Mouse (Mus musculus) left cerebral cortex, postnatal 4 days (tissue): ENCODE measurements at regions not wholly inside any gene's neighbourhood (a gene's known extent, or its start where the extent isn't known, plus 50 kb on each side); places are given as distances from the start of the nearest gene placed in this dataset.

Source experiments
- DNase-seq: peaks from one replicate; pipeline ENCODE4 v3.0.0-alpha.2; 2022
- intact Hi-C: fragments of 180-260 bp; cut with DNase I; formaldehyde crosslinking; loops from one replicate; pipeline ENCODE4 v1.15.1; 2025

DNA sequence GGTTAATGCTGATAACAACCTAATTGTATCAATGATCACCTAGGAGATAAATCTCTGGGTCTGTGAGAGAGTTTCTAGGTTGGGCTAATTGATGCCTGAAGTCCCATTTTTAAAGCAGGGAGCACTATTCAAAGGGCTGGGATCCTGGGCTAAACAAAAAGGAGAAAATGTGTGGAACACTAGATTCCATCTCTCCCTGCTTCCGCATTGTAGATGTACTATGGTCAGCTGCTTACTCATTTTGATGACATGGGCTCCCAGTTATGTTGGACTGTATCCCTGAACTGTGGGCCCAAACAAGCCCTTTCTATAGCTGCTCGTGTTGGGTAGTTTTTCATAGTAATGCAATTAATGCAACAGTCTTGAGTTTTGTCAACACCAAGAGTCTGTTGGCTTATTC, 1047.1 kb downstream of the Synb start:
- DNase-seq = no peak
- intact Hi-C loops = no loop called here

DNA sequence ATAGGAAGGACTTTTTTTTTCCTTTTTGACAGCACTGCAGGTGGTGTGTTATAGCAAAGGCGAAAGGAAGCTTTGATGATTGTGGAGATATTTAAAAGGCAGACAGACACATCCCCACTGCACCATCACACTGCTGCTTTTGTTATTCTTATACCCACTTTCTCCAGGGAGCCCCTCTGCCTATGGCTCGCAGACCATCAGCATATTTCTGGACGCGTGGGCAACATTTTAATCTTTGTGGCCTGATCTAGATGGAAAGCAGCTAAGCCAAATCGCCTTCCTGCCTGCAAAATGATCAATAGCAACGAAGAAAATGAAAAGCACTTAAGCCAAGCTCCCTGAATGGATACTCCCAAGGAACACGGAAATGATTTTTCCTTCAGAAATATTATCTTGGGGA, 1054.0 kb downstream of the Synb start:
- intact Hi-C loops = no loop called here
- DNase-seq = no peak

DNA sequence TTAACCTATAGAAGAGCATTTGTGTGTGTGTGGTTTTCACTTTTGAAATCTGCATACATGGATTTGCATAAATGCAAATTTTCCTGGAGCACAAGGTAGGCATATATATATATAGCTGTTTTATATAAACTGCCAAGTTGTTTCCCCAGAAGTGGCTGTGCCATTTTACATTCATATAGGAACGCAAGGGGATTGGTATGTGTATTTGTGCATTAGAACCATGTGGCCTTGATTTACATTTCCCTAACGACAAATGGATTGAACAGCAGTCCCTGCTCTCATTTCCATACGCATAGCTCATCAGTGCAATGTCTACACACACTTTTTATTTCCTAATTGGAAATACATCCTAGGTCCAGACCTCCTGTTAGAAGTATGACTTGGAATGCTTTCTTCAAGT, 1069.9 kb downstream of the Synb start:
- DNase-seq = no peak
- intact Hi-C loops = no loop called here

DNA sequence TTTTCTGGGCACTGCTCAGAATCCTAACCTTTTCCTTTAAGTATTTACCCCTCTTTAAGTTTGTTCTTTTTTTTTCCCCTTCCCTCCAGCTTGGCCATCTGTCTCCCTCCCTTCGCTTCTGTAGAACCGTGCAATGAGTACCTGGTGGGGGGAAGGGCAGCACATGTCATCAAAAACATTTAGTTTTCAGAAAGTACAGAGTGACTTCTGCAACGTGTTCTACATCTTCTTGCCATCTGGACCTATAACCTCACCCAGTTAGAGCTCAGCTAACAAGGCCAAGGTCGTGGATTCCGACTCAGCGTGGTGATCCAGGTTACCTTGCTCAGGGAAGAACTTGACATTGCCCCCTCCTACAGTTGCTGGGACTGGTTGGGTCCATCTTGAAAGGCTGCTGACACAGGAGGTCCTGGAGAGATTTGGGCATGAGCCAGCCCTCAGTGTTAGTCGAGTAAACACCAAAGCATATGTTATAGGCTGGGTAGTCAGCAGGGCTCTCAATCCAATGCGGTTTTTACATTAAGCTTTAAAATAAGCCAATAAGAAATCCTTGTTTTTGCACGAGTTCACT, 1075.0 kb downstream of the Synb start:
- DNase-seq = peak; percentile 72
- intact Hi-C loops = no loop called here

DNA sequence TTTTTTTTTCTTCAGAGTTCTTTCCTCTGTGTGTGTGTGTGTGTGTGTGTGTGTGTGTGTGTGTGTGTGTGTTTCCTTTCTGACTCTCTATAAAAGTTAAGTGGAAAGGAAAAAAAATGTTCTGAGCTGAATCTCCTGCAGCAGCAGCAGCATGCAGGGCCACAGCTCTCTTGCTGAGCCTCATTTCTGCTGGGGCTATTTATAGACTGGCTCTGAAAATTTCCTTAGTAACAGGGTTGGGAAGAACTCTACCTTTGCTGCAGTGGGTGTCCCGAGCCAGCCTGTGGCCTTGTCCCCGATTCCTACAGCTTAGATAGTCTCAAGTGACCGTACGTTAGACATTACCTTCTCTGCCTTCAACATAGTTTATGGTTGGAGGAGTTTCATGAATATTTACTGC, 1075.6 kb downstream of the Synb start:
- DNase-seq = no peak
- intact Hi-C loops = no loop called here

DNA sequence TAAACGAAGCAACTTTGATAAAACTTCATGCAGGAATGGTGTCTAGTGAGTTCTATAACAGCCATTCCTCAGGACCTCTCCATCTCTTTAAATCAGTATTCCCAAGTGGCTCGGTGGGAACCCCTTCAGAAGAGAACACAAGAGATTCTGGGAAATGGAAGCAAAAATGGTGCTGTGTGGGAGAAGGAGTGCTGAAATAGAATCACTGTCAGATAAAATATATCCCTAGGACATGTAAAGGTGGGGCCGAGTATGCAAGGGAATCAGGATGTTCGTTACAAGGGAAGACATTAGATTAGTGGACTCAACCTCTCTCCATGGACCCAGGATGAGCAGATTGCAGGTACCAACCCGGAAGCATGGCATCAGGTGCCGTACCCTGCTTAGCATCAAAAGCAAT, 1076.1 kb downstream of the Synb start:
- DNase-seq = no peak
- intact Hi-C loops = no loop called here

DNA sequence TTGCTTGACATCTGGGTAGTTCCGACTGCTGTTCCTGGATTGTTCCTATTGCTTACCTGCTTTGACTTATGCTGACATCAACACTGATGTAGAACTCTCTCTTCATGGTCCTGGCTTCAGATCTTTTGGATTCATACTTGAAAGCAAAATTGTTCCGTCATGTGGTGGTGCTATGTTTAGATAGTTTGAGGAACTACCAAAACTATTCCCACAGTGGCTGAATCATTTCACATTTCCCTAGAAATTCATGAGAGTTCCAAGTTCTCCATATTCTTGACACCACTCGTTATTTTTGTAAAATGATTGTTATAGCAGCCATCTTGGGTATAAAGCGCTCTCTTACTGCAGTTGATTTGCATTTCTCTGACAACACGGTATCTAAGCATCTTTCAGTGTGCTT, 1080.2 kb downstream of the Synb start:
- no peak for DNase-seq
- intact Hi-C loops = no loop called here

DNA sequence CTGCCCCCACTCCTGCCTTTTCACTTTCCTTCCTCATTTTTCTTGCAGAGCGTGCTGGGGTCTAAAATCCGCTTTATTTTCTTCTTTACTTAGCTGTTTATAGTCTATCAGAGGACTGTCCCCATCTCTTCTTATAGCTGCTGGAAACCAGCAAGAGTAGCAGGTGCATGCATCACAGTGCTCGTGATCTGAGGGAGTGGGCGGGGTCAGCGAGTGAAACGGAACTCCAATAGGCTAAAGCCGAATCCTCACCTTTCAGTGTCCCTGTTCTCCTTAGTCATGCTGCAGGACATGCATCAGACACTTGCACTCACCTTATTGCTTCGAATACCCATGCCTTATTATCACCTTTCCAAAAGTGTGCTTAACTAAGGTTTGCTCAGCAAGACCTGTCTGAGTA, 1095.3 kb downstream of the Synb start:
- intact Hi-C loops = no loop called here
- DNase-seq = no peak

DNA sequence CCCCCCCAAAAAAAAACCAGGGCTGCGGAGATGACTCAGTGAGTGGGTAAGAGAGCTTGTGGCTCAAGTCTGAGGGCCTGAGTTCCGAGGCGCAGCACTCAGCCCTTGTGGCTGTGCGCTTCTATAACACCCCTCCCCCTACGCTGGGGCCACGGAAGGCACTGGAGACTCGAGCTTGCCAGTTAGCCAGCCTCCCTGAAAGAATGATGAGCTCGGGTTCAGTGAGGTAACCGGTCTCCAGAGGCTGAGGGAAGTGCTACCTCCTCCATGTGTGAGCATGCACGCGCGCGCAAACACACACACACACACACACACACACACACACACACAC, 1096.7 kb downstream of the Synb start:
- DNase-seq = peak; percentile 29
- intact Hi-C loops = no loop called here

DNA sequence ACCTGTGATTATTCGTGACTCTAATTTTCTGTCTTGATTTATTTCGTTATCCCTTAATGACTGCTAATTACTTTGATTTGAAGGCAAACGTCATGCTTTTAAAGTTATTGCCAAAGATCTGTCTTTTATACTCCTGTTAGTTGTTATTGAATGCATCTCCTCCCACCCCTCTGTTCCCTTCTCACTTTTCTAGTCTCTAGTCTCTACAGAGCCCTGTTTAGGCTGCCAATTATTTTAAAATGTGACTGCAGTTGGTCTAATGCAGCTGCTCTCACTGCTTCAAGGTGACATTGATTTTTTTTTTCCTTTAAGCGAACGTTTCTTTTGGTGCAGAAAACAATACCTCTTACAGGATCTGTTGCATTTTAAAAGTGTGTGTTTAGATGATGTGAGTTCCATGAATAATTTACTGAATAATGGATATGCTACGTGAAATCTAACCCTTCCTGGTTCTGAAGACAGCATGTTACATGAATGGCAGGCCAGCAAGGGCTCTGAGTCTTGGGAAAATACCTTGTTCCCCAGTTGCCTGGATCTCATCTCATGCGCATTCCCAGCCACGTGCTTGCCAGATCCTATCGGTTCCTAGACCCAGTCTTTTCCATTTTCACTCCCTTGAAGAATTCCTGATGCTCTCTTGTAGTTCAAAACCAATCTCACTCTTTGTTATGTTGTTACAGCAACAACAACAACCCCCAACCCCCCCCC, 1097.2 kb downstream of the Synb start:
- DNase-seq = no peak
- intact Hi-C loops = no loop called here

DNA sequence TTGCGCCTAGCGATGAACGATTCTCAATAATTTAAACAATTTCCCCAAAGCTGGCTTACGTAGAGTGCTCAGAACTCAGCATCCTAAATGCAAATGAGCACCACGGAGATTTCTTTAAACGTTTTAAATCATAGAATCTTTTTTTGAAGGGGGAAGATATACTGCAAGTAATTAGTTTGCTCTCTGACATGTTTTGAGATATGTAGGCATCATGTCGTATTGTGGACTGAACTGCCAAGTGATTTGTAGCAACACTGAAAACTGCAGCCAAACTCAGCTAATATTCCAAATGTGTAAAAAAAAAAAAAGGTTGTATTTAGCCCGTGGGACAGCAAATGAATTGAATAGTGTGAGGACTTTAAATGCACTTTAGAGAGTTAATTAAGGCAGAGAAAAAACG, 1097.9 kb downstream of the Synb start:
- intact Hi-C loops = no loop called here
- no peak for DNase-seq

DNA sequence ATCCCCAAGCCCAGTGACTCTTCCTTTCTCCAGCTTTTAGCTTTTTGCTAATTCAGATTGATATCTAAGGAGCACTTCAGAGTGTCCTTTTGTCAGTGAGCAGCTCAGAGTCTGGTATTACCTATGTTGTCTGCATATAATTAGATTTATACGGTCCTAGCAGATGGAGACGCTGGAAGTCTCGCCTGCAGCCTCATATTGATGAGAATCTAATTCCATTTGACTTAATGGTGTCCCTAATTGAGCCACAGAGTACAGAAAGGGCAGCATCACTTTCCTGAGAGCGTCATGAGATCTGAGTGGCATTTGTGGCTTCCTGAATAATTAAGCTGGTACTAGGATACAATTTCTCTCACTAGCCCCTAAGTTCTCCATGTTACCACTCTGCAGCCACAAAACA, 1104.2 kb downstream of the Synb start:
- intact Hi-C loops = no loop called here

DNA sequence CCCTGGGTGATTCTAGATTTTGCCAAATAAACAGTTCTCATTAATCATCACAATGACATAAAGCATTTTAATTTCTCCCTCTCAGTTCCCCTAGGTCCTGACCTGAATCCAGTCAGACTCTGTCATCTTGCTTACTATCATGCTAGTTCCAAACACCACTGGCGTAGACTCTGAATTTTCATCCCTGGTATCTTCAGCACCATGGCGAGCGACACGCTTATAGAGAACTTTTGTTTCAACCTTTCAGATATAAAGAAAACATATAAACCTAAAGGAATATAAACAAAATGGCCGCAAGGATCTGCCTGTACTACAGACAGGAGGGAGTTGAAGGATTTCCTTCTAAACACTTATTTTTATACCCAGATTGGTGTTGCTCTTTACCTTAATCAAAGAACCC, 1105.8 kb downstream of the Synb start:
- DNase-seq = no peak
- intact Hi-C loops = no loop called here

More for the DNA sequence above, 1104.2 kb downstream of the Synb start:
- DNase-seq = no peak

DNA sequence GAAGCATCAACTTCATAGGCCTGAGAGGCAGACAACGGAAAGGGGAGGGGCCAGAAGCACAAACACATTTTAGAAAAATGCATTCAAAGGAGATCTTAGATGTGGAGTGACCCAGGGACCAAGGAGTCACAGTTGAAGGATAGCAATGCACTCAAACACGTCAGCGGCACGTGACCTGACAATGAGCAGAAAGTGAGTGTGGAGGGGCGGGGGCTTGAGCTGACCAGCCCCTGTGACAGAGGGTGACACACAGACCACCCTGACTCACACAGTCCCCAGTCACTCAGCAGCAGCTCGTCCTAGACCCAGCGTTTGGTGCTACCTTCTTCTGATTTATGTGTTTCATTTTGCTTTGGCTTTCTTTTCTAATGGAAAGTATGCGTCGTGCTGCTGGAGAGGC, 1111.5 kb downstream of the Synb start:
- DNase-seq = no peak
- intact Hi-C loops = no loop called here

DNA sequence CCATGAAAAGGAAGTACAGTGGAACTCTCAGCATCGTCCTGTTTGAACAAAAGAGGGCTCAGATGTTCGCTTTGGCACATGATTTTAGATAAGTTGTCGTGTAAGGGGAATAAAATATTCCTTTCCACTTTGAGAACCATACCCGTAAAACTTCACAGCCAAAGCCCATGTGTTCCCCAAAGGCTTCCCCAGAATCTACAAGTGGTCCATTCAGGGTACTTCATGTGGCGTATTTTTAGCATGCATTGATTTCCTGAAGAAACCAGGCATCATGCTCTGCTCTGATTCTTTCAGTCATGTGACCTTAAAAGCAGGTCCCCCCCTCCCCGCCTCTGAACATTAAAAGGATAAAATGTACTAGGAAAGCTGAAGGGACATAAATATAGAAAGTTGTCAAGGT, 1112.9 kb downstream of the Synb start:
- intact Hi-C loops = no loop called here
- no peak for DNase-seq
